Mouse (Mus musculus) limb, embryonic 14.5 days (tissue): ENCODE measurements around the gene Fam71b. TPM values are rescaled to one million over a fixed set of nuclear protein-coding genes. Genes with fewer than 3 reads are reported as not detected.

ENCODE experiments used
- ATAC-seq: fragments of 200-750 bp; cut with Nextera tagmentation; 2 replicates; pipeline ENCODE4 v1.8.0; 2017; ENCODE audit warnings: low read depth, moderate number of reproducible peaks, moderate TSS enrichment; ENCODE audit not compliant: low FRiP score
- DNase-seq: peaks from one replicate; pipeline ENCODE4 v3.0.0-alpha.2; 2015; ENCODE audit warnings: low spot score
- H3K27ac ChIP-seq: fragments of 300-500 bp; sonication (generic); replicated peaks from 2 replicates; pipeline ENCODE4 v1.5.1; 2014; ENCODE audit warnings: low read depth, mild to moderate bottlenecking, low read length, moderate library complexity, mixed read lengths
- H3K27me3 ChIP-seq: fragments of 300-500 bp; sonication (generic); 2 replicates; pipeline ENCODE4 v1.6.1; 2014; ENCODE audit warnings: low read length, mixed read lengths; ENCODE audit not compliant: control insufficient read depth, insufficient read depth
- H3K36me3 ChIP-seq: fragments of 300-500 bp; sonication (generic); 2 replicates; pipeline ENCODE4 v1.6.1; 2014; ENCODE audit warnings: mild to moderate bottlenecking, low read length, moderate library complexity, mixed read lengths; ENCODE audit not compliant: control insufficient read depth, insufficient read depth
- H3K4me1 ChIP-seq: fragments of 300-500 bp; sonication (generic); 2 replicates; pipeline ENCODE4 v1.6.1; 2014; ENCODE audit warnings: antibody characterized with exemption, low read length, mixed read lengths; ENCODE audit not compliant: control insufficient read depth, insufficient read depth
- H3K4me2 ChIP-seq: fragments of 300-500 bp; sonication (generic); replicated peaks from 2 replicates; pipeline ENCODE4 v1.6.1; 2014; ENCODE audit warnings: low read depth, mild to moderate bottlenecking, low read length, moderate library complexity; ENCODE audit not compliant: severe bottlenecking
- H3K4me3 ChIP-seq: fragments of 300-500 bp; sonication (generic); replicated peaks from 2 replicates; pipeline ENCODE4 v1.5.1; 2014; ENCODE audit warnings: low read length
- H3K9ac ChIP-seq: fragments of 300-500 bp; sonication (generic); 2 replicates; pipeline ENCODE4 v1.6.1; 2014; ENCODE audit warnings: mild to moderate bottlenecking, low read depth, low read length, moderate library complexity; ENCODE audit not compliant: severe bottlenecking
- H3K9me3 ChIP-seq: fragments of 300-500 bp; sonication (generic); 2 replicates; pipeline ENCODE4 v1.6.1; 2016; ENCODE audit warnings: low read length; ENCODE audit not compliant: control insufficient read depth
- POLR2A ChIP-seq: fragments of 200-500 bp; IDR thresholded peaks from 2 replicates; pipeline ENCODE4 v1.8.0; 2012; ENCODE audit warnings: inconsistent platforms, mild to moderate bottlenecking, moderate library complexity, borderline replicate concordance; ENCODE audit not compliant: insufficient read depth, insufficient read length; ENCODE audit errors: extremely low read depth
- WGBS: fragments of 180-500 bp; shearing (Covaris S2); extraction: QIAGEN DNeasy Blood & Tissue Kit; methylation state at CpG from one replicate; pipeline ENCODE4 v1.1.7; 2014; 5-methylcytosine and 5-hydroxymethylcytosine counted together
- polyA plus RNA-seq, 2 experiments: library from polyadenylated mRNA; depleted of rRNA in 1 of 2; stranded (reverse) in 1 of 2; unstranded in 1 of 2; fragments of >200 nt; fragmentation: Nextera tagmentation in 1 of 2; extraction: Ambion mirVana in 1 of 2; gene quantifications; 2 replicates each; pipeline versions ENCODE4 v1.2.1 to v1.2.3; 2012 to 2014

The Fam71b gene
- polyA plus RNA-seq, 2 experiments = not detected

GRCm38 (mm10) chr11:46431129-46431528, 34.8 kb downstream of the Fam71b start:
- no peak overlapping the region for H3K9ac ChIP-seq
- WGBS = 14% methylated on average over 3 of the region's 3 CpGs

GRCm38 (mm10) chr11:46435363-46435762, 39.0 kb downstream of the Fam71b start:
- no peak overlapping the region for H3K9ac ChIP-seq
- ATAC-seq (no peak), DNase-seq (no peak)
- no peaks in the 10 kb centered on the region for H3K27me3 ChIP-seq
- no peak overlapping the region for H3K4me2 ChIP-seq
- peaks cover 12% of the 10 kb centered on the region; the same call in 1 of the 2 replicates for H3K36me3 ChIP-seq
- H3K4me3 ChIP-seq = no peak overlapping the region
- no peak for TF ChIP-seq POLR2A
- H3K9me3 ChIP-seq = no peaks in the 10 kb centered on the region
- peaks cover 9% of the 10 kb centered on the region for H3K4me1 ChIP-seq
- H3K27ac ChIP-seq = no peak overlapping the region

More at GRCm38 (mm10) chr11:46431129-46431528, 34.8 kb downstream of the Fam71b start:
- H3K36me3 ChIP-seq = no peaks in the 10 kb centered on the region
- no peak overlapping the region for H3K4me2 ChIP-seq
- DNase-seq = peak; percentile 85
- no peak overlapping the region for H3K27ac ChIP-seq
- no peaks in the 10 kb centered on the region for H3K27me3 ChIP-seq
- H3K9me3 ChIP-seq = no peaks in the 10 kb centered on the region
- 0 out of 2 replicates have a peak, but pooled peaks cover under 1% of the 10 kb centered on the region for H3K4me1 ChIP-seq
- ATAC-seq = peak; percentile 80; the same call in 1 of the 2 replicates
- H3K4me3 ChIP-seq = no peak overlapping the region
- TF ChIP-seq POLR2A = no peak

GRCm38 (mm10) chr11:46436760-46437458, 40.5 kb downstream of the Fam71b start, which contains the start of gene Med7:
TSS of gene Med7 (plus strand) at chr11:46436925.
- H3K27me3 ChIP-seq = no peaks in the 10 kb centered on the region
- DNase-seq (peak; percentile 99), ATAC-seq (peak; percentile 97)
- under 1% methylated on average over 56 of the region's 59 CpGs for WGBS
- H3K36me3 ChIP-seq = peaks cover 24% of the 10 kb centered on the region
- TF ChIP-seq POLR2A = 0 out of 2 replicates have a peak, but pooled peaks have one; percentile 60
- peak within 1 kb of the TSS; percentile 91 for H3K27ac ChIP-seq
- H3K4me1 ChIP-seq = peaks cover 9% of the 10 kb centered on the region
- H3K4me3 ChIP-seq = peak within 1 kb of the TSS; percentile 96
- H3K9me3 ChIP-seq = no peaks in the 10 kb centered on the region
- peak within 1 kb of the TSS; percentile 72 for H3K4me2 ChIP-seq
- peak within 1 kb of the TSS; percentile 77 for H3K9ac ChIP-seq

- WGBS = under 1% methylated on average over 23 of the region's 23 CpGs
- no peaks in the 10 kb centered on the region for H3K27me3 ChIP-seq
- ATAC-seq = peak; percentile 27; the same call in 1 of the 2 replicates
- H3K4me2 ChIP-seq = peak overlapping the region; percentile 72
- peak overlapping the region; percentile 91; the same call in 1 of the 2 replicates for H3K27ac ChIP-seq
- peaks cover 9% of the 10 kb centered on the region for H3K4me1 ChIP-seq
- TF ChIP-seq POLR2A = no peak
- peaks cover 30% of the 10 kb centered on the region for H3K36me3 ChIP-seq
- peak overlapping the region; percentile 96 for H3K4me3 ChIP-seq
- H3K9ac ChIP-seq = peak overlapping the region; percentile 77
- no peaks in the 10 kb centered on the region for H3K9me3 ChIP-seq
- peak; percentile 57 for DNase-seq
These were observed 41.2 kb downstream of the Fam71b start for GRCm38 (mm10) chr11:46437459-46438000.

- H3K27ac ChIP-seq = no peak overlapping the region
- 94% methylated on average over 5 of the region's 5 CpGs for WGBS
- no peaks in the 10 kb centered on the region for H3K27me3 ChIP-seq
- peaks cover 9% of the 10 kb centered on the region for H3K4me1 ChIP-seq
- no peak overlapping the region for H3K4me3 ChIP-seq
- DNase-seq (no peak), ATAC-seq (no peak)
- no peak overlapping the region for H3K4me2 ChIP-seq
- peaks cover 35% of the 10 kb centered on the region for H3K36me3 ChIP-seq
- H3K9ac ChIP-seq = no peak overlapping the region
- no peaks in the 10 kb centered on the region for H3K9me3 ChIP-seq
- TF ChIP-seq POLR2A = no peak
These were observed 42.7 kb downstream of the Fam71b start for GRCm38 (mm10) chr11:46439005-46439543.
